In the genomic region with DNA sequence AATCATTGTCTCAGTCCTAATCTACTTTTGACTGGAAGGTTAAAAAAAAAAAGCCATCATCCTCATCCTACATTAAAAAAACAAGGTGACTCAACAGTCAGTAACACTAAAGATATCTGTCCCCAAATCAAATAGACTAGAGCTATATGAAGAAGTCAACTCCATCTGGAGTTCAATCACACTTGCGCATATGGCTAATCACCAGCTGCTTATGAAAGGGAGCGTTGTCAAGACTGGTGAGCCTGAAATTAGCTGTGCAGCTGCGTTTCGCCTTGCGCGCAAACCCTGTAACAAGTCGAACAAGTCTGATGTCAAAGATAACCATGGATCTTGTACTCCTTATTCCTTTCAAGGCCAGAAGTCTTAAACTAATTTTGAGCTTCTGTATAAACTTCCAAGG, we compare ENCODE assay signal across 15 mouse cellular contexts.
DNase-seq lines count a peak whose midpoint lies in the region.
"Had no signal": no experiment of that assay in that cellular context is flagged by ENCODE, and none has a peak within 500 bp of the region (broad histone marks: within the 10 kb centered on the region; RNA-seq: fewer than 3 reads in every experiment).

No protein-coding gene starts in this region.

- DNase-seq in frontal cortex, adult 2 months (ENCODE audit: extremely low spot score in 1 of 2, low spot score in 1 of 2), result peak; percentile 2 to 21
- no peak for DNase-seq in frontal cortex, postnatal 14 days (ENCODE audit: low spot score in 2 of 2)
- DNase-seq in brain, adult 2 months (ENCODE audit: low read depth, low spot score), result peak; percentile 54
- peak; percentile 5 to 18 for DNase-seq in right cerebral cortex, adult 2 months (ENCODE audit: low spot score in 2 of 2)
- DNase-seq in right cerebral cortex, postnatal 4 days, result peak; percentile 1
- DNase-seq in thymus, postnatal 4 days, result no peak
- DNase-seq in layer of hippocampus, postnatal 10 days (ENCODE audit: low spot score in 2 of 2), result no peak
- DNase-seq: adrenal gland, postnatal 25 days; cerebellum, adult 11 months; cerebellum, adult 8-10 months; cerebellum, postnatal 14 days; embryo, embryonic 11 days; forebrain, postnatal 0 days; gastrocnemius, postnatal 14 days; heart, adult 2 months had no signal

Comparison
In these comparisons a context has a peak if more than half of its experiments do, and no peak if none do; other contexts are left out.
1. DNase-seq: peak in frontal cortex, adult 2 months (2 of 2), brain, adult 2 months (single experiment), right cerebral cortex, adult 2 months (2 of 2) and right cerebral cortex, postnatal 4 days (single experiment); none in frontal cortex, postnatal 14 days (0 of 2), thymus, postnatal 4 days (single experiment) and layer of hippocampus, postnatal 10 days (0 of 2).